Mouse (Mus musculus) testis, postnatal 10 days (tissue): ENCODE measurements around the gene Ctnnbl1.
A peak's percentile ranks its signal among the peaks of the same experiment; 100 is the strongest.

Source experiments
- DNase-seq: peaks from one replicate; pipeline ENCODE4 v3.0.0; 2021; ENCODE audit warnings: low spot score

Gene Ctnnbl1

GRCm38 (mm10) chr2:157750926-157751588, 13.9 kb downstream of the Ctnnbl1 start:
- no peak for DNase-seq

- no peak for DNase-seq
Measured at GRCm38 (mm10) chr2:157751589-157752373, 14.6 kb downstream of the Ctnnbl1 start.

GRCm38 (mm10) chr2:157752374-157752743, 15.2 kb downstream of the Ctnnbl1 start:
- DNase-seq, result peak; percentile 37

- no peak for DNase-seq
Measured at GRCm38 (mm10) chr2:157755771-157756170, 18.6 kb downstream of the Ctnnbl1 start.

- DNase-seq, result no peak
Measured at GRCm38 (mm10) chr2:157756193-157756592, 19.0 kb downstream of the Ctnnbl1 start.

GRCm38 (mm10) chr2:157758395-157758794, 21.2 kb downstream of the Ctnnbl1 start:
- DNase-seq, result no peak

- DNase-seq, result no peak
Measured at GRCm38 (mm10) chr2:157759717-157760116, 22.5 kb downstream of the Ctnnbl1 start.

- no peak for DNase-seq
Measured at GRCm38 (mm10) chr2:157762903-157763302, 25.7 kb downstream of the Ctnnbl1 start.

GRCm38 (mm10) chr2:157766591-157766990, 29.4 kb downstream of the Ctnnbl1 start:
- no peak for DNase-seq

GRCm38 (mm10) chr2:157768682-157769429, 31.7 kb downstream of the Ctnnbl1 start:
- DNase-seq, result no peak

GRCm38 (mm10) chr2:157770761-157771160, 33.6 kb downstream of the Ctnnbl1 start:
- DNase-seq, result no peak

GRCm38 (mm10) chr2:157773661-157774060, 36.5 kb downstream of the Ctnnbl1 start:
- DNase-seq, result no peak

GRCm38 (mm10) chr2:157775957-157776356, 38.8 kb downstream of the Ctnnbl1 start:
- DNase-seq, result no peak

GRCm38 (mm10) chr2:157780956-157781355, 43.8 kb downstream of the Ctnnbl1 start:
- DNase-seq, result no peak

- DNase-seq, result no peak
Measured at GRCm38 (mm10) chr2:157783152-157783551, 46.0 kb downstream of the Ctnnbl1 start.

- DNase-seq, result no peak
Measured at GRCm38 (mm10) chr2:157784238-157784637, 47.0 kb downstream of the Ctnnbl1 start.

GRCm38 (mm10) chr2:157784647-157785046, 47.4 kb downstream of the Ctnnbl1 start:
- no peak for DNase-seq

GRCm38 (mm10) chr2:157789226-157789625, 52.0 kb downstream of the Ctnnbl1 start:
- DNase-seq, result no peak

GRCm38 (mm10) chr2:157790836-157791495, 53.8 kb downstream of the Ctnnbl1 start:
- DNase-seq, result no peak

GRCm38 (mm10) chr2:157791528-157792162, 54.4 kb downstream of the Ctnnbl1 start:
- no peak for DNase-seq

- DNase-seq, result no peak
Measured at GRCm38 (mm10) chr2:157792840-157793552, 55.8 kb downstream of the Ctnnbl1 start.
